Mouse (Mus musculus) MEL (cell line): ENCODE data around the gene Scaper.

Experiments used
- CTCF ChIP-seq, 3 experiments: IDR thresholded peaks in 2 of 3; conservative IDR thresholded peaks in 1 of 3; 2 replicates each; pipeline ENCODE4 v1.5.1; 2011 to 2012; ENCODE audit warnings: low read length in 3 of 3, low read depth in 2 of 3, mild to moderate bottlenecking in 2 of 3, improper control_type of control experiment in 1 of 3, inconsistent platforms in 1 of 3, mixed read lengths in 1 of 3, moderate library complexity in 1 of 3; ENCODE audit not compliant: control insufficient read depth in 1 of 3, insufficient read depth in 1 of 3, poor library complexity in 1 of 3, severe bottlenecking in 1 of 3
- EP300 ChIP-seq, 2 experiments: IDR thresholded peaks; 2 replicates each; pipeline ENCODE4 v1.6.1; 2011; ENCODE audit warnings: improper control_type of control experiment in 2 of 2, low read length in 2 of 2, low read depth in 1 of 2, mild to moderate bottlenecking in 1 of 2
- GATA1 ChIP-seq: IDR thresholded peaks from 2 replicates; pipeline ENCODE4 v1.6.1; 2011; ENCODE audit warnings: low read depth, low read length, improper control_type of control experiment
- ZNF384 ChIP-seq: IDR thresholded peaks from 2 replicates; pipeline ENCODE4 v1.6.1; 2012; ENCODE audit warnings: low read depth, mild to moderate bottlenecking, inconsistent platforms, low read length, improper control_type of control experiment

DNA sequence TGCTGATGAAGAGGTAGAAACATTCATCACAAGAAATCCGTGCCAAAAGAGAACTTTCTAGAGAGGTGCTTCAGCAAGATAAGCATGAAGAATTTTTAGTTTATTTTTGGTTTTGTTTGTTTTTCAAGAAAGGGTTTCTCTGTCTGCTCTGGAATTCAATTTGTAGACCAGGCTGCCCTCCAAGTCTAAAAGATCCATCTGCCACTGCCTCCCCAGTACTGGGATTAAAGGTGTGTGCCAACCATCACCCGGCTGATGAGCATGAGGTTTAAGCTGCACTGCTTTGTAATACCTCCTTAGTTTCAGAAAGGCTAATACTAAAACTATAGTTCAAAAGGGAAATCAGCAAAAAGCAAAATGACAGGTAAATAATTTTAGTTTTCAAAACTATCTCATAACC lies 35.0 kb downstream of the Scaper start:
- TF ChIP-seq GATA1: no peak
- TF ChIP-seq ZNF384: no peak
- no peak for TF ChIP-seq CTCF (IDR thresholded peaks at IDR 0.05 in 2 of 3, conservative IDR thresholded peaks at IDR 0.05 in 1 of 3; ENCODE audit: control insufficient read depth in 1 of 3, insufficient read depth in 1 of 3, low read depth in 2 of 3, low read length in 3 of 3, poor library complexity in 1 of 3, severe bottlenecking in 1 of 3)
- no peak for TF ChIP-seq EP300 (IDR thresholded peaks at IDR 0.05; ENCODE audit: low read depth in 1 of 2, low read length in 2 of 2)
